Mouse (Mus musculus) spleen, adult 18-20 months (tissue): ENCODE data around the gene Cc2d2b.
A peak's percentile ranks its signal among the peaks of the same experiment; 100 is the strongest.

ENCODE experiments used
- DNase-seq, 2 experiments: peaks; one replicate each; pipeline ENCODE4 v3.0.0; 2022; ENCODE audit warnings: mixed read lengths in 2 of 2

The Cc2d2b gene

GRCm38 (mm10) chr19:40760071-40760470 is 11.5 kb downstream of the Cc2d2b start:
- no peak for DNase-seq

- peak; percentile 12 to 26 for DNase-seq
Measured at GRCm38 (mm10) chr19:40762023-40762759, 13.6 kb downstream of the Cc2d2b start.

DNA sequence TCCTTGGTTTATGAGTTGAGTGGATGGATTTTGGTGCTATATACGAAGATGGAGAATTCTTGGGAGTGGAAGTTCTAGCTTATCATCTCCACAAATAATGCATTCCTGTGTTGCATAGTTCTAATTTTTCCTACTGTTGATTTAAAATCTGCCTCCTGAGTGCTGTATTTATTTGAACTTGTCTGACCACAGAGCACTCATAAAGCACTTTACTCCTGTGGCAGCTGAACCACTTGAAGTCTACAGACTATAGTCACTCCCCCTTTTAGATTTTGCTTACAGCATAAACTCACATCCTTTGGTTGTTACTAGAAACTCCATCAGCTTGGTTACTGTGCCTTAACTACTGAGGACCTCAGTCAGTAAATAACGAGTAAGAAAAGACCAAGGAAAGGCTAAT is 18.6 kb downstream of the Cc2d2b start:
- DNase-seq: no peak

DNA sequence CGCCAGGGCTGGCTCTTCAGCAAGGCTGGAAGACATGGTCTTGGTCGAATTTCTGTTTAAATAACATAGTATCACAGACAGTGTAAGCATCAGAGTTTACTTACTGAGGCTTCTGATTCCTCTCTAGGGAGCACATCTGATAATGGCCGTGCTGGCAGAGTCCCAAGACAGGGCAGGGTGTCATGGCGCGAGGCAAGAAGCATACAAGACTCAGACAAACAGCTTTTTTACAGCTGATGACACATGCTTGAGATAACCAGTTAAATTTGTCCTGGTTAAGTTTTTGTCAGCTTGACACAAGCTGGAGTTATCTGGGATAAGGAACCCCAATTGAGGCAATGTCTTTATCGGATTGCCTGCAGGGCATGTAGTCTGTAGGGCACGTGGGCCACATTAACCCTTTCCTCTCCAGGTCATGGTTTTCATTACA is 20.8 kb downstream of the Cc2d2b start:
- DNase-seq: no peak

DNA sequence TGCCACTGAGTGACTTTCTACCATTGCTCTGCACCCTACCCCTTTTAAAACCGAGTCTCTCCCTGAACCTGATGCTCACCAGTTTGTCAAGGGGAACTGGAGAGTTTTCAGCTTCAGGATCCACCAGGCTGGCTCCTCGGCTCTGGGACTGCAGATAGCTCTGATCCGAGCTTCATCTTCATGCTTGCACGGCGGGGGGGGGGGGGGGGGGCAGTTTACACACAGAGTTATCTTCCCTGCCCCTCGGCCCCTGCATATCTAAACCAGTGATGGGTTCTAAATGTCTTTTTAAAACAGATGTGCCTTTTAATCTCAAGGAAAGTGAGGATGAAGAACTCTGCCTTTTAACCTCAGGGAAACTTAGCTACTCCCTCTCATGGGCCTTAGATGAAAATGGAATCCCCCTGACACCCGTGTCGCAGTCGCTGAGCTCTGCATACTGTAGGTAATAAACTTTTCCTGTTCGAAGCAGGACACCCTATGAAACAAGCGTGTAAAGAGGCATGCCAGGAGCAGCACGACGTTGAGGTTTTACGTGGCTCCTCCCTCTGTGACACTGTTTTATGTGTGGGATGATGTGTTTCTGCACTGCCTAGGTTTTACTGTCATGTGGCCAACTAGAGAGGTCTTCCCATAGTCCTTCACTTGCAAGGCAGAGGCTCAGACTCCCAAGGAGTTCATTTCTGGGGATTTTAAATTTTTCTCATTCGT is 39.6 kb downstream of the Cc2d2b start:
- DNase-seq: no peak

DNA sequence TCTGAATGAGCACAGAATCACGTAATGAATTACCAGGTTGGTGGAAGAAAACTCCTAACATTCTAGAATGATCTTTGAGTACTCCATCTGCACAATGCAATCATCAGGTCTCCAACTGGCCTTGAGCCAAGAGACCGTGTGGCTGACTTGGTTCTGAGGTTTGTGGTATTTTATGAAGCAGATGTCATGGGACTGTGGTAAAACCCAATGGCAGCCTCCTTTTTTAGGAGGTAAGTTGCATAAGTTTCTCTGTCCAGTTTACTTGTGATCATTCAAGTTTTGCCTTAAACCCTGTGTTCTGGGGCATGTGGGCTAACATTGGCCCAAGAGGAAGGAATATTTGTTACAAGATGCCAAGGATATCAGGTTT is 40.1 kb downstream of the Cc2d2b start:
- no peak for DNase-seq

DNA sequence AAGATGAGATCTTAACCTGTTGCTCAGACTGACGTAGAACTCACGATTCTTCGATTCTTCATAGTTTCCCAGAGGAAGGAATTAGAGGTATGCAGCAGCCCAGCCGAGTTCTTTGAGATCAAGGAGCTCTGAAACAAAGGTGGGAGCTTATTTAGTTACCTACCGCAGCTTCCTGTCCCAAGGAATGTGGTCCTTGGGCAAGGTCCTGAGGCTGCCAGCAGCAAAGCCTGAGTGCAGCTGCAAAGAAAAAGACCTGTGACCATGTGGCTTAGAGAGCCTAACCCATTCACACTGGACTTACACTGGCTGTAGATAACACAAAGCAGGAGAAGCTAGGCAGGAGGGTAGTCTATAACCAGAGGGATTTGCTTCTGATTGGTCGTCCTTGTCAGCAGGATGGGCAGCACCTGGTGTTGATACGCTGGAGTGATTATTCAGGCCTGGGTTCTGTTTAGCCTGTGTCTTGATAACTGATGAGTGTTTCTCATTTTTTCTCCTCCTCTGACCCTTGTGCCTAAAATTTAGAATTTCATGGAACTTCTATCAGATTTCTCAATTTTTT is 56.7 kb downstream of the Cc2d2b start:
- DNase-seq: no peak

- DNase-seq: no peak
Measured at GRCm38 (mm10) chr19:40809858-40810257, 61.3 kb downstream of the Cc2d2b start.

- no peak for DNase-seq
Measured at GRCm38 (mm10) chr19:40811840-40812239, 63.3 kb downstream of the Cc2d2b start.

DNA sequence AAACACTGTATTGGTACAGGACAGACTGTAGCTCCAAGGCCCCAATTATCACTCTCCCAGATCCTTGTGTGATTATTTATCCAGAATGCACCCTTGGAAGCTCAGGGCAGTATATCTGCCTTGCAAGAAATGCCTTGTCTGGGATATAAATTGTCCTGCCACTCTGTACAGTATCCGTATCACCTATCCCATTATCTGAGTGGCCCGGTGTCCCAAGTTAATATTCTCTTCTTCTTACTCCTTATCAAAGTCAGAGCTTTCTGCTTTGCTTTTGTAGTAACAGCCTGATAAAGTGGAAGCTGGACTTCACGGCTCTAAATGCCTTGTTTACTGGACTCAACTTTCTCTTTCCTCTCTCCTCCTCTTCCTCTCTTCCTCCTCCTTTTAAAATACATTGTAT is 64.2 kb downstream of the Cc2d2b start:
- no peak for DNase-seq

- DNase-seq: no peak
Measured at GRCm38 (mm10) chr19:40813385-40813784, 64.8 kb downstream of the Cc2d2b start.

- no peak for DNase-seq
Measured at GRCm38 (mm10) chr19:40815645-40816183, 67.2 kb downstream of the Cc2d2b start.

DNA sequence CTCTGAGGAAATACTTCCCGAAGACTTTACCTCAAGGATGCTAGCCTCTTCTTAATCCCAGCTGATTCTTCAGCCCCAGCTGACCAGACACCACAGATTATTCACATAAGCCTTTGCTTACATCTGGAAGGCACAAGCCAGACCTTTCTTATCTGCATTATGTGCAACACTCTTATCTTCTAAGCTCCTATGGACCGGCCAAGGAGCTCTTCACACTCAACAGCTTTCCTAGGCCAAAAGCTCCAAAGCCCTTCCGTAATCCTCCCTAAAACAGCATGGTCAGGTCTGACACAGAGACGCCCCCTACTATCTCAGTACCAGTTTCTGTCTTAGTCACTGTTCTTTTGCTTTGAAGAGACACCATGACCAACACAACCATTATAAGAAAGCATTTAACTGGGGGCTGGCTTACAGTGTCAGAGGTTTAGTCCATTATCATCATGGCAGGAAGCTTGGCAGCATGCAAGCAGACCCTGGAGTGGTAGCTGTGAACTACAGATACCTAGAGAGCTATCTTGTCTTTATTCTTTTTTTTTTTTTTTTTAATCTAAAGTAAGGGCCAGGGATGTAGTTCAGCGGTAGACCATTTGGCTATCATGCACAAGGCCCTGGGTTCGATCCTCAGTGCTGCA is 69.5 kb downstream of the Cc2d2b start:
- no peak for DNase-seq

DNA sequence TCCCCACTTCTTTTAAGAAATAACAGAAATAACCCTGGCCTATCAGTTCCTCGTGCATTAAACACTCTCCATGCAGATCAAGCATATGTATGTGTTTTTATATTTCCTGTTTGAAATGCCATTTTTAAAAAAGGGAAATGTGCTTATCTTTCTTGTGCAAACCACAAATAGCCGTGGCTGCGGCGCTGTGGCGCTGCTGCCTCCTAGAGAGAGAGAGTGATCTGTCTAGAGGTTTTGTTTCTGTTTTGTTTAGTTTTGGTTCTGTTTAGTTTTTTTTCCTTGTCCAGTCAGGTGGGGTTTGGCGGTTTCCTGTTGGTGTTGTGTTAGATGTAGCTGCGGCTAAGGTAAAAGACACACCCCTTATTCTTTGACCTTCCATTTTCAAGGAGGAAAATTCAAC is 70.2 kb downstream of the Cc2d2b start:
- peak; percentile 61 to 71 for DNase-seq

- DNase-seq: peak in 1 of 2 experiments; percentile 25
Measured at GRCm38 (mm10) chr19:40821306-40821825, 72.8 kb downstream of the Cc2d2b start.

- DNase-seq: no peak
Measured at GRCm38 (mm10) chr19:40825636-40826035, 77.1 kb downstream of the Cc2d2b start.

- no peak for DNase-seq
Measured at GRCm38 (mm10) chr19:40826735-40827134, 78.2 kb downstream of the Cc2d2b start.

GRCm38 (mm10) chr19:40830198-40830597 is 81.6 kb downstream of the Cc2d2b start:
- no peak for DNase-seq

DNA sequence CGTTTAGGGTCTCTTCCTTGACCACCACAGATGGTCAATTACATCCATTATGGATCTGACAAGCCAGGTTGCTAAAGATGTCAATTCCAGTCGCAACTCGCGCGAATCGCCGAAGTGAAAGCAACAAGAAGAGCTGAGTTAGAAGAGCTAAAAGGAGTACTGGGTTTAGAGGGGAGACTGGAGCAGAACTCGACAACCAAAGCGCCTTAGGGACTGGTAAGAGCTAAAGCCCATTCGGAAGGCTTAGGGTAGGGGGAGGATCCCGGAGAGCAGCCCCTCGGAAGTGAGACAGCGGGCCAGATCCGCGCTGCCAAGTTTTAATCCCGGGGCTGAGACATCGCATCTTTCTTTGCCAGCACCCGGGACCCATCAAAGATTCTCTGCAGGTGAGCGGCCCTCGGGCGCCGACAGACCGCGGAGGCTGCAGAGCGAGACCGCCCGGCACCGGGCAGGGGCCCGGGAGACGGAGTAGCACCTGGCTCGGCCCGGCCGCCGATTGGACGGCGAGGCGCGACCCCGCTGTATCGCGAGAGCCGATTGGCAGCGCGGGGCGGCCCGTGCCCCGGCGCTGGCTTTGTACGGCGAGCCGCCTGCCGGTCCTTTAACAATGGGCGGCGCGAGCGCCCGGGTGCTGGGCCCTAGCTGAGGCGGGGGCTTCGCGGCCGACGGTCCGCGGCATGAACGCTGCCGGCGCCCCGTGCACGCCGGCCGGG is 82.3 kb downstream of the Cc2d2b start, which contains the start of gene Ccnj:
TSS of gene Ccnj (plus strand) at position 577 of the 713 bp plus-strand sequence.
- DNase-seq: peak; percentile 86 to 93

DNA sequence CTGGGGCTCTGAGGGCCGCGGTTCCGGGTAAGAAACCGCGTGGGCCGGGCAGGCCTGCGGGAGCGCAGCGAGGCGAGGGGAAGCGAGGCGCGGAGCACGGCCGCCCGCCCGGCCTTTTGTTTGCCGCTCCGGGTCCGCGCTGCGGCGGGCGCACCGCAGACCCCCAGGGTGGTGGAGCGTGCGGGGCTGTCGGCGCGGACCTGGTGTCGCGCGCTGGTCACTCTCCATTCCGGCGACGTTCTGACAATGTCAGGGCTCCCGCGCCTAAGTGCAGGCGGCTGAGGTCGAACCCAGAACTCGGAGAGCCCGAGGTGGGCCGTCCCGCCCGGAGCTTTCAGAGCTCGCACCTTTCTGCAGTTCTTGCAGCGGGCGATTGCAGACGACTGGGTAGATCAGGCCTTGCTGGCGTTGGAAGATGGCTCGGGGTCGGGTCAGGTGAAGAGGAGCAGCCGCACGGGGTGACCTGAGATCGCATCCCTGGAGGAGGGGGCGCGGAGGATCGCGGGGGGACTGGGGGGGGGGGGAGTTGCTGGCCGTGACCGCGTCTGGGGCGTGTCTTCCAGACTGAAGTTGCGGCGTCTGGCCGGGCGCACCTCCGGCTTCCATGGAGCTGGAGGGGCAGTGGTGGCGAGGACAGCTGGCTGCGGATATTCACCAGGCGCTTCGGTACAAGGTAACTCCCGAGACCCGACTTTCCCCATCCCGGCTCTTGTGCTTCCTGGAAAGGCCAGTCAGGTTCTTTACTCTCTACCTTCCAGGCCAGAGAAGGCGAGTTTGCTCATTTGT is 83.1 kb downstream of the Cc2d2b start:
- peak; percentile 29 to 35 for DNase-seq

DNA sequence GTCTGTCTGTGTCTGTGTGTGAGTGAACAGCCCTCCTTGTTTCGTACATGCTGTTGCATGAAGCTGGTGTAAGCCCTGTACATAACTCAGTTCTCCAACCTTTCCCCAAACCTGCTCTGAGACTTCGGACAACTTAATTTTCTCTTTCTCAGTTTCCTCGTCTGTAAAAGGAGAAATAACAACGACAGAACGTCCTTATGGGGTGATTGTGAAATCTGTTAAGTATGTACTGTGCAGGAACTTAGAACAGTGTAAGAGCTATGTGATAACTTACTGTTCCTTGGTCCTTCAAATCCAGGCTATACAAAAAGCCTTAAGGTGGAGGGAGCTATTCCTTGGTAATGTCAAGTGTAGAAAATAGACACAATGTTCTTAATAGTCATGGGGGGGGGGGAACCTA is 83.8 kb downstream of the Cc2d2b start:
- DNase-seq: no peak
